1 mouse cellular context compared by ENCODE assay signal in genomic region chr12:8659406-8660279, GRCm38 (mm10).
TF ChIP-seq lines count a peak whose summit lies in the region.

No protein-coding gene starts in this region.

TF ChIP-seq in CH12.LX, 34 proteins besides CTCF, POLR2A, EP300 and RAD21 (continued from another document):
- TF ChIP-seq ZMIZ1 (IDR thresholded peaks at IDR 0.05; ENCODE audit: low read depth, low read length) (no peak), SMC3 (IDR thresholded peaks at IDR 0.05; ENCODE audit: low read depth, low read length) (no peak), IRF4 (IDR thresholded peaks at IDR 0.05; ENCODE audit: low read depth, low read length) (peak; percentile 19; the same call in 1 of the 2 replicates), MAZ (IDR thresholded peaks at IDR 0.05; ENCODE audit: low read depth, low read length) (no peak), MAX (IDR thresholded peaks at IDR 0.05; ENCODE audit: low read length) (peak; percentile 66; the same call in 1 of the 2 replicates), PAX5 (IDR thresholded peaks at IDR 0.05; ENCODE audit: low read length) (no peak)
